Mouse (Mus musculus) kidney, postnatal 0 days (tissue): Measurements from ENCODE around the gene Kcnk3. TPM values are rescaled to one million over a fixed set of nuclear protein-coding genes. Genes with fewer than 3 reads are reported as not detected.
A peak's percentile ranks its signal among the peaks of the same experiment; 100 is the strongest.

ENCODE experiments used
- ATAC-seq: fragments of 200-750 bp; cut with Nextera tagmentation; replicated peaks from 2 replicates; pipeline ENCODE4 v1.8.0; 2017; ENCODE audit warnings: low read depth, moderate number of reproducible peaks, moderate TSS enrichment, moderate library complexity; ENCODE audit not compliant: low FRiP score
- DNase-seq: peaks from one replicate; pipeline ENCODE4 v3.0.0-alpha.2; 2016; ENCODE audit warnings: low spot score
- H3K27ac ChIP-seq: fragments of 300-500 bp; sonication (generic); 2 replicates; pipeline ENCODE4 v1.5.1; 2014; ENCODE audit warnings: mild to moderate bottlenecking
- H3K27me3 ChIP-seq: fragments of 300-500 bp; sonication (generic); 2 replicates; pipeline ENCODE4 v1.6.1; 2014; ENCODE audit warnings: low read length, mixed read lengths; ENCODE audit not compliant: insufficient read depth
- H3K36me3 ChIP-seq: fragments of 300-500 bp; sonication (generic); 2 replicates; pipeline ENCODE4 v1.6.1; 2014; ENCODE audit warnings: low read length, mixed read lengths; ENCODE audit not compliant: insufficient read depth
- H3K4me1 ChIP-seq: fragments of 300-500 bp; sonication (generic); replicated peaks from 2 replicates; pipeline ENCODE4 v1.6.1; 2014; ENCODE audit warnings: antibody characterized with exemption, low read length, mixed read lengths; ENCODE audit not compliant: insufficient read depth
- H3K4me2 ChIP-seq: fragments of 300-500 bp; sonication (generic); 2 replicates; pipeline ENCODE4 v1.6.1; 2014; ENCODE audit warnings: mild to moderate bottlenecking, low read length, moderate library complexity, mixed read lengths
- H3K4me3 ChIP-seq: fragments of 300-500 bp; sonication (generic); replicated peaks from 2 replicates; pipeline ENCODE4 v1.5.1; 2014; ENCODE audit warnings: low read depth, low read length
- H3K9ac ChIP-seq: fragments of 300-500 bp; sonication (generic); 2 replicates; pipeline ENCODE4 v1.6.1; 2014; ENCODE audit warnings: low read depth, low read length
- H3K9me3 ChIP-seq: fragments of 300-500 bp; sonication (generic); replicated peaks from 2 replicates; pipeline ENCODE4 v1.6.1; 2016; ENCODE audit warnings: low read length, inconsistent platforms, mixed read lengths
- CTCF ChIP-seq: IDR thresholded peaks from 2 replicates; pipeline ENCODE4 v1.5.1; 2016; ENCODE audit warnings: antibody characterized with exemption, low read depth, mild to moderate bottlenecking, moderate library complexity
- WGBS: fragments of 180-500 bp; shearing (Covaris S2); extraction: QIAGEN DNeasy Blood & Tissue Kit; methylation state at CpG from one replicate; pipeline ENCODE4 v1.1.7; 2014; 5-methylcytosine and 5-hydroxymethylcytosine counted together
- polyA plus RNA-seq: library from polyadenylated mRNA; unstranded; fragments of >200 nt; fragmentation: Nextera tagmentation; extraction: Ambion mirVana; gene quantifications from 2 replicates; pipeline ENCODE4 v1.2.1, GENCODE M21; 2015

The Kcnk3 gene
- polyA plus RNA-seq, 1 experiment from 2014 or later, result 2.0 TPM

- Histone ChIP-seq H3K4me3 (no peak overlapping the region), H3K36me3 (no peaks in the 10 kb centered on the region), H3K9ac (no peak overlapping the region), H3K27me3 (no peaks in the 10 kb centered on the region), H3K4me1 (peaks cover 15% of the 10 kb centered on the region; the same call in 1 of the 2 replicates), H3K27ac (no peak overlapping the region), H3K4me2 (no peak overlapping the region), H3K9me3 (no peaks in the 10 kb centered on the region)
- ATAC-seq (no peak), DNase-seq (no peak)
- WGBS, result 78% methylated on average over 8 of the region's 8 CpGs
- no peak for TF ChIP-seq CTCF
Observed at GRCm38 (mm10) chr5:30613242-30613641, 25.3 kb downstream of the Kcnk3 start.

- H3K4me2 ChIP-seq, result no peak overlapping the region
- H3K27me3 ChIP-seq, result no peaks in the 10 kb centered on the region
- 0% methylated on average over 1 of the region's 1 CpGs for WGBS
- ATAC-seq (no peak), DNase-seq (peak; percentile 46)
- no peak for TF ChIP-seq CTCF
- no peak overlapping the region for H3K4me3 ChIP-seq
- peaks cover 15% of the 10 kb centered on the region; the same call in 1 of the 2 replicates for H3K4me1 ChIP-seq
- H3K36me3 ChIP-seq, result no peaks in the 10 kb centered on the region
- no peak overlapping the region for H3K9ac ChIP-seq
- no peaks in the 10 kb centered on the region for H3K9me3 ChIP-seq
- no peak overlapping the region for H3K27ac ChIP-seq
Observed at GRCm38 (mm10) chr5:30614221-30614620, 26.3 kb downstream of the Kcnk3 start.

- H3K4me2 ChIP-seq, result no peak overlapping the region
- TF ChIP-seq CTCF, result no peak
- H3K9ac ChIP-seq, result no peak overlapping the region
- H3K9me3 ChIP-seq, result no peaks in the 10 kb centered on the region
- WGBS, result 52% methylated on average over 6 of the region's 6 CpGs
- H3K4me3 ChIP-seq, result no peak overlapping the region
- peaks cover 15% of the 10 kb centered on the region; the same call in 1 of the 2 replicates for H3K4me1 ChIP-seq
- no peaks in the 10 kb centered on the region for H3K36me3 ChIP-seq
- ATAC-seq, result no peak
- no peak overlapping the region for H3K27ac ChIP-seq
- DNase-seq, result no peak
- H3K27me3 ChIP-seq, result no peaks in the 10 kb centered on the region
Observed at GRCm38 (mm10) chr5:30615416-30615815, 27.4 kb downstream of the Kcnk3 start.

DNA sequence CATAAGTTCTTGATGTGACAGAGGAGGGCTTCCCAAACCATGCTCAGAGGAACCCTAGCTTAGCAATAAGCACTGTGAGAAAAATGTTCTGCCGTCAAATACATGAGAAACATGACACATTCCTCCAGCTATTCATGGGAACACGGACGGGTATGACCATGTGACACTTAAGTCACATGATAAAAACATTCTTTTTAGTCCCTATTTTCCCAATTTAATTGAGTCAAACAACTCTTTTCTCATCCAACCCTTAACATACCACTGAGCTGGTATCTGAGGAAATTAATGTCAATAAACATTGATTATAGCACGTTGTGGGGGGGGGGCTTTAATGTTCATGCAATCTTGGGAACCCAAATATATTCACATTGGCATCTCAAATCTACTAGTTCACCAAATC lies 27.8 kb downstream of the Kcnk3 start:
- Histone ChIP-seq H3K9me3 (no peaks in the 10 kb centered on the region), H3K36me3 (no peaks in the 10 kb centered on the region), H3K4me3 (no peak overlapping the region), H3K9ac (no peak overlapping the region), H3K27ac (no peak overlapping the region), H3K4me1 (peaks cover 15% of the 10 kb centered on the region; the same call in 1 of the 2 replicates), H3K27me3 (no peaks in the 10 kb centered on the region), H3K4me2 (no peak overlapping the region)
- DNase-seq (no peak), ATAC-seq (no peak)
- 74% methylated on average over 4 of the region's 4 CpGs for WGBS
- TF ChIP-seq CTCF, result no peak

DNA sequence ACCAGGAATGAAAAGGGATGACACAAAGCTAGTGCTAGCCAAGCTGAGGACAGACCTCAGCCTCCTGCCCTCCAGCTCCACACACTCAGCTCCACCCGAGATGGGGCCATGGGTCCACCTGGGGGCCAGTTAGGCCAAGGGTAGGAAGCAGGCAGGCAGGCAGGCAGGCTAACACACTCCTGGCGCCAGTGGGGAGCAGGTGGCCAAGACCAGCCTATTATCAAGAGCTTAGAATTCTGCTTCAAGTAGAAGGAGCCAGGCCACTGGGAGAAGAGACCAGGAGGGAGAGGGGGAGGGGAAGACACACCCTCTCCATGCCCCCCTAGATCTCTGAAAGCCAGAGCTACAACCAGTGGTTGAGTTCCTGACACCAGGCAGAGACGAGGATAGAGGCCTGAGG lies 28.7 kb downstream of the Kcnk3 start:
- no peak overlapping the region for H3K4me2 ChIP-seq
- ATAC-seq (no peak), DNase-seq (no peak)
- no peaks in the 10 kb centered on the region for H3K36me3 ChIP-seq
- no peak overlapping the region for H3K27ac ChIP-seq
- no peak overlapping the region for H3K9ac ChIP-seq
- peaks cover 15% of the 10 kb centered on the region; the same call in 1 of the 2 replicates for H3K4me1 ChIP-seq
- no peaks in the 10 kb centered on the region for H3K9me3 ChIP-seq
- no peak for TF ChIP-seq CTCF
- peaks cover 4% of the 10 kb centered on the region for H3K27me3 ChIP-seq
- H3K4me3 ChIP-seq, result no peak overlapping the region
- WGBS, result 37% methylated on average over 3 of the region's 3 CpGs

- Histone ChIP-seq H3K9ac (no peak overlapping the region), H3K4me2 (no peak overlapping the region), H3K36me3 (no peaks in the 10 kb centered on the region), H3K4me1 (peaks cover 21% of the 10 kb centered on the region), H3K27ac (no peak overlapping the region), H3K4me3 (no peak overlapping the region), H3K27me3 (peaks cover 12% of the 10 kb centered on the region), H3K9me3 (no peaks in the 10 kb centered on the region)
- DNase-seq (no peak), ATAC-seq (no peak)
- no peak for TF ChIP-seq CTCF
- WGBS, result 23% methylated on average over 3 of the region's 3 CpGs
Observed at GRCm38 (mm10) chr5:30617357-30617756, 29.4 kb downstream of the Kcnk3 start.

- H3K36me3 ChIP-seq, result no peaks in the 10 kb centered on the region
- H3K4me2 ChIP-seq, result no peak overlapping the region
- no peak for TF ChIP-seq CTCF
- no peak for ATAC-seq
- no peak overlapping the region for H3K9ac ChIP-seq
- 37% methylated on average over 11 of the region's 11 CpGs for WGBS
- no peak overlapping the region for H3K27ac ChIP-seq
- no peak overlapping the region for H3K4me3 ChIP-seq
- no peak for DNase-seq
- peaks cover 16% of the 10 kb centered on the region for H3K27me3 ChIP-seq
- no peaks in the 10 kb centered on the region for H3K9me3 ChIP-seq
- H3K4me1 ChIP-seq, result peaks cover 26% of the 10 kb centered on the region
Observed at GRCm38 (mm10) chr5:30617851-30618250, 29.9 kb downstream of the Kcnk3 start.
